Mouse (Mus musculus): ENCODE measurements at regions not wholly inside any gene's neighbourhood (a gene's known extent, or its start where the extent isn't known, plus 50 kb on each side); places are given as distances from the start of the nearest gene placed in this dataset.

- no peaks in the 10 kb centered on the region for H3K36me3 ChIP-seq
- no peak for ATAC-seq (replicated peaks; ENCODE audit: insufficient number of reproducible peaks, insufficient read depth, low FRiP score, low read depth)
- H3K9me3 ChIP-seq (replicated peaks), result no peaks in the 10 kb centered on the region
- no peak overlapping the region for H3K4me3 ChIP-seq
- H3K27ac ChIP-seq, result no peak overlapping the region
- H3K4me2 ChIP-seq, result no peak overlapping the region
- no peak overlapping the region for H3K9ac ChIP-seq
- H3K4me1 ChIP-seq (replicated peaks), result peaks cover 3% of the 10 kb centered on the region; the same call in 1 of the 2 replicates
- no peaks in the 10 kb centered on the region for H3K27me3 ChIP-seq
- WGBS, result 75% methylated on average over 1 of the region's 1 CpGs
Measured at GRCm38 (mm10) chr4:69197577-69197976, 243.4 kb upstream of the Brinp1 start.

- peaks cover 3% of the 10 kb centered on the region; the same call in 1 of the 2 replicates for H3K4me1 ChIP-seq (replicated peaks)
- H3K36me3 ChIP-seq, result no peaks in the 10 kb centered on the region
- H3K4me3 ChIP-seq, result peak overlapping the region; percentile 47
- H3K4me2 ChIP-seq, result peak overlapping the region; percentile 78
- WGBS, result 72% methylated on average over 1 of the region's 1 CpGs
- no peak overlapping the region for H3K9ac ChIP-seq
- H3K9me3 ChIP-seq (replicated peaks), result no peaks in the 10 kb centered on the region
- ATAC-seq (replicated peaks; ENCODE audit: insufficient number of reproducible peaks, insufficient read depth, low FRiP score, low read depth), result no peak
- no peak overlapping the region for H3K27ac ChIP-seq
- no peaks in the 10 kb centered on the region for H3K27me3 ChIP-seq
Measured at GRCm38 (mm10) chr4:69196094-69196493, 241.9 kb upstream of the Brinp1 start.

GRCm38 (mm10) chr4:69195645-69196044 is 241.4 kb upstream of the Brinp1 start:
- peak overlapping the region; percentile 47 for H3K4me3 ChIP-seq
- H3K9ac ChIP-seq, result peak overlapping the region; percentile 46; the same call in 1 of the 2 replicates
- H3K4me1 ChIP-seq (replicated peaks), result peaks cover 3% of the 10 kb centered on the region; the same call in 1 of the 2 replicates
- no peaks in the 10 kb centered on the region for H3K36me3 ChIP-seq
- ATAC-seq (replicated peaks; ENCODE audit: insufficient number of reproducible peaks, insufficient read depth, low FRiP score, low read depth), result no peak
- H3K27me3 ChIP-seq, result no peaks in the 10 kb centered on the region
- H3K4me2 ChIP-seq, result peak overlapping the region; percentile 78
- WGBS, result 1% methylated on average over 13 of the region's 13 CpGs
- no peak overlapping the region for H3K27ac ChIP-seq
- no peaks in the 10 kb centered on the region for H3K9me3 ChIP-seq (replicated peaks)
